Mouse (Mus musculus): ENCODE measurements around the gene Hist1h4c. TPM values are rescaled to one million over a fixed set of nuclear protein-coding genes. Genes with fewer than 3 reads are reported as not detected.
A peak's percentile ranks its signal among the peaks of the same experiment; 100 is the strongest.

Gene Hist1h4c
- polyA plus RNA-seq, 1 experiment from 2014 or later: 2.4 TPM

- H3K27ac ChIP-seq (replicated peaks): peak overlapping the region; percentile 98; the same call in 1 of the 2 replicates
- ATAC-seq (ENCODE audit: extremely low read depth, insufficient number of reproducible peaks, low FRiP score, low TSS enrichment): no peak
- H3K4me3 ChIP-seq: no peak overlapping the region
- no peaks in the 10 kb centered on the region for H3K9me3 ChIP-seq
- H3K36me3 ChIP-seq: no peaks in the 10 kb centered on the region
- H3K27me3 ChIP-seq (replicated peaks): no peaks in the 10 kb centered on the region
- peak overlapping the region; percentile 81 for H3K9ac ChIP-seq
- peak overlapping the region; percentile 80 for H3K4me2 ChIP-seq
- peaks cover 30% of the 10 kb centered on the region for H3K4me1 ChIP-seq
- 77% methylated on average over 6 of the region's 6 CpGs for WGBS
Measured at GRCm38 (mm10) chr13:23681990-23682582, 16.2 kb downstream of the Hist1h4c start.

DNA sequence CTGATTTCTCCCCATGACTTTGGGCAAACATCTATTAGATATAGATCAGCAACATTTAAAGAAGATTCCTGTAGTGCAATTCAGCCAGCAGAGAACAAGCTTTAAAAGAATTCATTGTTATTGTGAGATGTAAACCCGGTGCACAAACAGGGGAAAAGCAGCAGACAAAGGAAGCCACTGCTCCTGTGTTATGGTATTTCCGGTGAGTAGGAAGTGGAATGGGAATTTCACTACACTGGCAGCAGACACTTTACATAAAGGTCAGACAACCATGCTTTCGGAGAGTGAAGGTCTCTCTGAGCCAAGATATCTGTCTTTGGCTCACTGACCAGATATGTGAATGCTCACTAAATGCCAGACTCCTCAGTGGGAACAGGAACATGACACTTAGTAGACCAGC is 35.7 kb downstream of the Hist1h4c start:
- ATAC-seq (ENCODE audit: extremely low read depth, insufficient number of reproducible peaks, low FRiP score, low TSS enrichment): no peak
- Histone ChIP-seq H3K4me1 (0 out of 2 replicates have a peak, but pooled peaks cover 5% of the 10 kb centered on the region), H3K27me3 (replicated peaks) (no peaks in the 10 kb centered on the region), H3K4me3 (no peak overlapping the region), H3K9me3 (no peaks in the 10 kb centered on the region), H3K4me2 (no peak overlapping the region), H3K9ac (no peak overlapping the region), H3K36me3 (no peaks in the 10 kb centered on the region), H3K27ac (replicated peaks) (no peak overlapping the region)
- 53% methylated on average over 3 of the region's 3 CpGs for WGBS

GRCm38 (mm10) chr13:23659636-23660366 is 38.5 kb downstream of the Hist1h4c start:
- Histone ChIP-seq H3K36me3 (no peaks in the 10 kb centered on the region), H3K27me3 (replicated peaks) (no peaks in the 10 kb centered on the region), H3K4me1 (0 out of 2 replicates have a peak, but pooled peaks cover 5% of the 10 kb centered on the region), H3K9me3 (no peaks in the 10 kb centered on the region), H3K27ac (replicated peaks) (no peak overlapping the region), H3K4me2 (no peak overlapping the region), H3K4me3 (no peak overlapping the region), H3K9ac (no peak overlapping the region)
- ATAC-seq (ENCODE audit: extremely low read depth, insufficient number of reproducible peaks, low FRiP score, low TSS enrichment): no peak
- WGBS: 59% methylated on average over 6 of the region's 6 CpGs

Small RNAs within 50 kb of the gene (microRNA-seq; reads per million reads assigned to microRNA genes)
- gene Gm44314 (not detected), gene Gm44350 (not detected)

Other genes with a start within 250 kb of the Hist1h4c start
- gene Btn1a1, start 232.6 kb downstream of the Hist1h4c start, polyA plus RNA-seq (2015; fragmentation: Nextera tagmentation; extraction: Ambion mirVana): 1.1 and 2.2 TPM in 2 replicates
- gene Btn2a2, start 209.6 kb downstream of the Hist1h4c start, polyA plus RNA-seq (2015; fragmentation: Nextera tagmentation; extraction: Ambion mirVana): 0.45 and 0.82 TPM in 2 replicates
- gene Hist1h4h, start 167.4 kb downstream of the Hist1h4c start, polyA plus RNA-seq (2015; fragmentation: Nextera tagmentation; extraction: Ambion mirVana): 6.3 and 7.2 TPM in 2 replicates
- 2.0 and 3.0 TPM in 2 replicates for gene Hist1h2af, start 164.5 kb downstream of the Hist1h4c start, polyA plus RNA-seq (2015; fragmentation: Nextera tagmentation; extraction: Ambion mirVana)
- gene Hist1h3g, start 163.0 kb downstream of the Hist1h4c start, polyA plus RNA-seq (2015; fragmentation: Nextera tagmentation; extraction: Ambion mirVana): 4.1 and 5.5 TPM in 2 replicates
- gene Hist1h2bh, start 155.1 kb downstream of the Hist1h4c start, polyA plus RNA-seq (2015; fragmentation: Nextera tagmentation; extraction: Ambion mirVana): 0.32 and 0.52 TPM in 2 replicates
- gene Hist1h3f, start 154.4 kb downstream of the Hist1h4c start, polyA plus RNA-seq (2015; fragmentation: Nextera tagmentation; extraction: Ambion mirVana): 0.28 and 0.48 TPM in 2 replicates
- not detected in 2 replicates for gene Hist1h4f, start 146.8 kb downstream of the Hist1h4c start, polyA plus RNA-seq (2015; fragmentation: Nextera tagmentation; extraction: Ambion mirVana)
- gene Hist1h1d, start 145.2 kb downstream of the Hist1h4c start, polyA plus RNA-seq (2015; fragmentation: Nextera tagmentation; extraction: Ambion mirVana): 0.23 and 0.29 TPM in 2 replicates
- 1.5 and 2.2 TPM in 2 replicates for gene Hist1h3e, start 136.1 kb downstream of the Hist1h4c start, polyA plus RNA-seq (2015; fragmentation: Nextera tagmentation; extraction: Ambion mirVana)
- gene Hist1h2ae, start 127.2 kb downstream of the Hist1h4c start, polyA plus RNA-seq (2015; fragmentation: Nextera tagmentation; extraction: Ambion mirVana): 33.5 and 42.7 TPM in 2 replicates
- gene Hist1h2bg, start 127.1 kb downstream of the Hist1h4c start, polyA plus RNA-seq (2015; fragmentation: Nextera tagmentation; extraction: Ambion mirVana): 3.9 and 4.2 TPM in 2 replicates
- gene Hist1h2bf, start 124.3 kb downstream of the Hist1h4c start, polyA plus RNA-seq (2015; fragmentation: Nextera tagmentation; extraction: Ambion mirVana): 1.6 and 3.0 TPM in 2 replicates
- gene Hist1h2ad, start 124.1 kb downstream of the Hist1h4c start, polyA plus RNA-seq (2015; fragmentation: Nextera tagmentation; extraction: Ambion mirVana): 0.60 and 0.84 TPM in 2 replicates
- gene Hist1h3d, start 122.7 kb downstream of the Hist1h4c start, polyA plus RNA-seq (2015; fragmentation: Nextera tagmentation; extraction: Ambion mirVana): 2.4 TPM in 2 replicates
- gene Hist1h4d, start 116.9 kb downstream of the Hist1h4c start, polyA plus RNA-seq (2015; fragmentation: Nextera tagmentation; extraction: Ambion mirVana): 54.8 and 60.0 TPM in 2 replicates
- gene Hist1h2be, start 77.3 kb downstream of the Hist1h4c start, polyA plus RNA-seq (2015; fragmentation: Nextera tagmentation; extraction: Ambion mirVana): 1.3 and 1.5 TPM in 2 replicates
- 11.0 and 12.2 TPM in 2 replicates for gene Hist1h1e, start 75.9 kb downstream of the Hist1h4c start, polyA plus RNA-seq (2015; fragmentation: Nextera tagmentation; extraction: Ambion mirVana)
- 0.59 and 0.68 TPM in 2 replicates for gene Hist1h2ac, start 14.5 kb downstream of the Hist1h4c start, polyA plus RNA-seq (2015; fragmentation: Nextera tagmentation; extraction: Ambion mirVana)
- 50.1 and 54.5 TPM in 2 replicates for gene Hist1h2bc, start 14.3 kb downstream of the Hist1h4c start, polyA plus RNA-seq (2015; fragmentation: Nextera tagmentation; extraction: Ambion mirVana)
- gene Hist1h1t, start 2.6 kb downstream of the Hist1h4c start, polyA plus RNA-seq (2015; fragmentation: Nextera tagmentation; extraction: Ambion mirVana): not detected in 2 replicates
- 10.3 and 10.7 TPM in 2 replicates for gene Hfe, start 12.4 kb upstream of the Hist1h4c start, polyA plus RNA-seq (2015; fragmentation: Nextera tagmentation; extraction: Ambion mirVana)
- gene Hist1h1c, start 40.4 kb upstream of the Hist1h4c start, polyA plus RNA-seq (2015; fragmentation: Nextera tagmentation; extraction: Ambion mirVana): 31.2 and 33.8 TPM in 2 replicates
- 2.7 and 3.8 TPM in 2 replicates for gene Hist1h3c, start 47.1 kb upstream of the Hist1h4c start, polyA plus RNA-seq (2015; fragmentation: Nextera tagmentation; extraction: Ambion mirVana)
- gene Hist1h2bb, start 48.3 kb upstream of the Hist1h4c start, polyA plus RNA-seq (2015; fragmentation: Nextera tagmentation; extraction: Ambion mirVana): 1.6 and 2.2 TPM in 2 replicates
- gene Hist1h2ab, start 52.7 kb upstream of the Hist1h4c start, polyA plus RNA-seq (2015; fragmentation: Nextera tagmentation; extraction: Ambion mirVana): 20.1 and 20.3 TPM in 2 replicates
- gene Hist1h3b, start 53.8 kb upstream of the Hist1h4c start, polyA plus RNA-seq (2015; fragmentation: Nextera tagmentation; extraction: Ambion mirVana): 5.5 and 6.3 TPM in 2 replicates
- 2.3 and 2.8 TPM in 2 replicates for gene Hist1h4b, start 58.6 kb upstream of the Hist1h4c start, polyA plus RNA-seq (2015; fragmentation: Nextera tagmentation; extraction: Ambion mirVana)
- not detected in 2 replicates for gene Hist1h4a, start 62.8 kb upstream of the Hist1h4c start, polyA plus RNA-seq (2015; fragmentation: Nextera tagmentation; extraction: Ambion mirVana)
- gene Hist1h3a, start 63.9 kb upstream of the Hist1h4c start, polyA plus RNA-seq (2015; fragmentation: Nextera tagmentation; extraction: Ambion mirVana): 1.9 and 3.5 TPM in 2 replicates
- 1.5 and 1.6 TPM in 2 replicates for gene Hist1h1a, start 65.2 kb upstream of the Hist1h4c start, polyA plus RNA-seq (2015; fragmentation: Nextera tagmentation; extraction: Ambion mirVana)
- gene Trim38, start 71.5 kb upstream of the Hist1h4c start, polyA plus RNA-seq (2015; fragmentation: Nextera tagmentation; extraction: Ambion mirVana): 0.09 and 0.20 TPM in 2 replicates
- 0.05 TPM in 1 of 2 replicates, not detected in the other for gene Slc17a2, start 108.5 kb upstream of the Hist1h4c start, polyA plus RNA-seq (2015; fragmentation: Nextera tagmentation; extraction: Ambion mirVana)
- gene Slc17a3, start 141.0 kb upstream of the Hist1h4c start, polyA plus RNA-seq (2015; fragmentation: Nextera tagmentation; extraction: Ambion mirVana): 0.08 TPM in 1 of 2 replicates, not detected in the other
- not detected in 2 replicates for gene Slc17a1, start 169.3 kb upstream of the Hist1h4c start, polyA plus RNA-seq (2015; fragmentation: Nextera tagmentation; extraction: Ambion mirVana)
- not detected in 2 replicates for gene Slc17a4, start 216.6 kb upstream of the Hist1h4c start, polyA plus RNA-seq (2015; fragmentation: Nextera tagmentation; extraction: Ambion mirVana)
- not detected in 2 replicates for gene Hist1h2ba, start 235.7 kb upstream of the Hist1h4c start, polyA plus RNA-seq (2015; fragmentation: Nextera tagmentation; extraction: Ambion mirVana)
- gene Hist1h2aa, start 236.0 kb upstream of the Hist1h4c start, polyA plus RNA-seq (2015; fragmentation: Nextera tagmentation; extraction: Ambion mirVana): not detected in 2 replicates

Data from heart, embryonic 13.5 days (tissue).